Mouse (Mus musculus): Measurements from ENCODE around the gene Ncapd3. TPM values are rescaled to one million over a fixed set of nuclear protein-coding genes. Genes with fewer than 3 reads are reported as not detected.

The Ncapd3 gene
- polyA plus RNA-seq, 1 experiment from 2014 or later: 9.0 TPM

DNA sequence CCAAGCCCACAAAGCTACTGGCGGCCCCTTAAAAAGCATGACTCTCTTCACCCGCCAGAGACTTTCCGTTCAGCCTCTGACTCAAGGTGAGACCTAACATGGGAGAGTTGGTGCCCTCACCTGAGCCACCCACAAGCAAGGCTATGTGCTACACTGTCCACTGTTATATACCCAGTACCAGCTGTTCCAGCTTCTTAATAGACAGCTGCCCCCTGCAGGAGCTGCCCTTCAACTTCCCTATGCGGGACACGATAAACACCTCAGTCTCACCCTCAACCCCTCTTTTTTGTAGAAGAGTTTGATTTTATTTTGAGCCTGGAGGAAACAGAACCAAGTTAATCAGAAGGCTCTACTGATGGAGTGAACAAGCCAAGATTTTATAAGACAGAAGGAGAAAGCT is 23.1 kb upstream of the Ncapd3 start:
- peaks cover 78% of the 10 kb centered on the region for H3K36me3 ChIP-seq (ENCODE audit: control insufficient read depth, insufficient read depth)
- H3K27me3 ChIP-seq (replicated peaks; ENCODE audit: control insufficient read depth, insufficient read depth, low read length): no peaks in the 10 kb centered on the region
- TF ChIP-seq CTCF (IDR thresholded peaks at IDR 0.05; ENCODE audit: low read depth): 0 out of 2 replicates have a peak, but pooled peaks have one; percentile 10
- no peak overlapping the region for H3K9ac ChIP-seq (ENCODE audit: low read depth, low read length)
- no peak overlapping the region for H3K27ac ChIP-seq (ENCODE audit: low read depth, low read length)
- H3K4me2 ChIP-seq (replicated peaks; ENCODE audit: low read depth): no peak overlapping the region
- H3K4me1 ChIP-seq (replicated peaks; ENCODE audit: control insufficient read depth, insufficient read depth, low read length): no peaks in the 10 kb centered on the region
- H3K9me3 ChIP-seq (ENCODE audit: control insufficient read depth): no peaks in the 10 kb centered on the region
- 93% methylated on average over 5 of the region's 5 CpGs for WGBS
- H3K4me3 ChIP-seq (ENCODE audit: low read depth, low read length): no peak overlapping the region
- no peak for ATAC-seq

DNA sequence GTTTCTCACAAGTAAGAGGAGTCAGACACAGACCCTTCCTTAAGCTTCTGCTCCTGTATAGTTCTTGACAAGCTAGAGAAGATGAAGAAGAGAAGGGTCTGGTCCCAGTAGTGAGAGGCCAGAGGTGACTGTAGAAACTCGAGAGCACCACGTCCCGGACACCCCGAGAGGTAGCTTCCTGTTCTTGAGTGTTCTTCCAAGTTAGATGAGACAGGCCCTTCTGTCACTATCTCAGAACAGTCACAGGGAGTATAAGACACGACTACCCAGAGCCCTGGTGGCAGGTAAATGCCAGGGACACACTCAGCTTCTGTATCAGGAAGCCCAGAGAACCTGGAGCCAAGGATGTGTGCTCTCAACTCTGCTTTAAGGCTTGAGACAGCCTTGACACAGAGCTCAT is 20.7 kb upstream of the Ncapd3 start:
- H3K27me3 ChIP-seq (replicated peaks; ENCODE audit: control insufficient read depth, insufficient read depth, low read length): no peaks in the 10 kb centered on the region
- ATAC-seq: no peak
- H3K4me1 ChIP-seq (replicated peaks; ENCODE audit: control insufficient read depth, insufficient read depth, low read length): no peaks in the 10 kb centered on the region
- H3K4me3 ChIP-seq (ENCODE audit: low read depth, low read length): no peak overlapping the region
- no peak overlapping the region for H3K4me2 ChIP-seq (replicated peaks; ENCODE audit: low read depth)
- H3K36me3 ChIP-seq (ENCODE audit: control insufficient read depth, insufficient read depth): peaks cover 92% of the 10 kb centered on the region
- no peaks in the 10 kb centered on the region for H3K9me3 ChIP-seq (ENCODE audit: control insufficient read depth)
- no peak overlapping the region for H3K27ac ChIP-seq (ENCODE audit: low read depth, low read length)
- 76% methylated on average over 5 of the region's 5 CpGs for WGBS
- H3K9ac ChIP-seq (ENCODE audit: low read depth, low read length): no peak overlapping the region
- no peak for TF ChIP-seq CTCF (IDR thresholded peaks at IDR 0.05; ENCODE audit: low read depth)

DNA sequence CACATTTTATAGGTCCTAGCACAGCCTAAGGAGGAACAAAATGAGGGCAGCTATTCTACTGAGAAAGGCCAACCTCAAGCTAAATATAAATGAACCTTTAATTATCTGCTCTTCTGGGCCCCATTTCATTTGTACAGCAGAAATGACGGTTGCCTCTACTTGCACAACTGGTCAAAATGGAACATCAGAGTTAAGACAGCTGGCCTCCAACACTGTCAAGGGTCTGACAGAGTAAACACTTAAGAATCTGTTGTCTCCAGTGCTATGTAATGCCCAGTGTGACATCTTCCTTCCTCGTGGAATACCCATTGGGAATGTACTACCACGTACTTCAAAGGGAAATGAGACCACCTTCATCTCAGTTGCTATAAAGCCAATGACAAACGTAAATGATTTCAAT is 18.4 kb upstream of the Ncapd3 start:
- no peak overlapping the region for H3K4me2 ChIP-seq (replicated peaks; ENCODE audit: low read depth)
- H3K27me3 ChIP-seq (replicated peaks; ENCODE audit: control insufficient read depth, insufficient read depth, low read length): no peaks in the 10 kb centered on the region
- WGBS: 88% methylated on average over 4 of the region's 4 CpGs
- peaks cover 88% of the 10 kb centered on the region for H3K36me3 ChIP-seq (ENCODE audit: control insufficient read depth, insufficient read depth)
- ATAC-seq: no peak
- no peak overlapping the region for H3K27ac ChIP-seq (ENCODE audit: low read depth, low read length)
- no peaks in the 10 kb centered on the region for H3K4me1 ChIP-seq (replicated peaks; ENCODE audit: control insufficient read depth, insufficient read depth, low read length)
- no peak overlapping the region for H3K9ac ChIP-seq (ENCODE audit: low read depth, low read length)
- no peak for TF ChIP-seq CTCF (IDR thresholded peaks at IDR 0.05; ENCODE audit: low read depth)
- no peaks in the 10 kb centered on the region for H3K9me3 ChIP-seq (ENCODE audit: control insufficient read depth)
- no peak overlapping the region for H3K4me3 ChIP-seq (ENCODE audit: low read depth, low read length)

DNA sequence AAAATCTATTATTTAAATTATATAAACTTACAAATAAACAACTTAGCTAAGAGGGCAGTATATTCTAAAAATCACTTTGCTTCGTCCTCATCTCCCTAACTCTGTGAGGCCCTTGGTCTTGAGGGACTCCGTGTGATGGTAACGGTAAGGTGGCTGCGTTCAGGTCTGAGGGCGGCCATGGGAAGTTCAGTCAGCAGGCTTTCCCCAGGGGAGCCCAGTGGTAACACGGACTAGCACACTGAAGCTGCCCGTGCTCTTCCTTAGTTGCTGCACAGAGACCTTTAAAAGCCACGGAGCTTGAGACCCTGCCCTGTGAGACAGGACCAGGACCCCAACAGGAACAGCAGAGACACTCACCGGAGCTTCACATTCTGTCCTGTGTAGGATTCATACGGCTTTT is 11.0 kb upstream of the Ncapd3 start:
- Histone ChIP-seq H3K9me3 (ENCODE audit: control insufficient read depth) (no peaks in the 10 kb centered on the region), H3K27me3 (replicated peaks; ENCODE audit: control insufficient read depth, insufficient read depth, low read length) (no peaks in the 10 kb centered on the region), H3K4me1 (replicated peaks; ENCODE audit: control insufficient read depth, insufficient read depth, low read length) (no peaks in the 10 kb centered on the region), H3K9ac (ENCODE audit: low read depth, low read length) (no peak overlapping the region), H3K27ac (ENCODE audit: low read depth, low read length) (no peak overlapping the region), H3K4me2 (replicated peaks; ENCODE audit: low read depth) (no peak overlapping the region), H3K36me3 (ENCODE audit: control insufficient read depth, insufficient read depth) (peaks cover 45% of the 10 kb centered on the region), H3K4me3 (ENCODE audit: low read depth, low read length) (no peak overlapping the region)
- ATAC-seq: no peak
- TF ChIP-seq CTCF (IDR thresholded peaks at IDR 0.05; ENCODE audit: low read depth): no peak
- 93% methylated on average over 10 of the region's 10 CpGs for WGBS

DNA sequence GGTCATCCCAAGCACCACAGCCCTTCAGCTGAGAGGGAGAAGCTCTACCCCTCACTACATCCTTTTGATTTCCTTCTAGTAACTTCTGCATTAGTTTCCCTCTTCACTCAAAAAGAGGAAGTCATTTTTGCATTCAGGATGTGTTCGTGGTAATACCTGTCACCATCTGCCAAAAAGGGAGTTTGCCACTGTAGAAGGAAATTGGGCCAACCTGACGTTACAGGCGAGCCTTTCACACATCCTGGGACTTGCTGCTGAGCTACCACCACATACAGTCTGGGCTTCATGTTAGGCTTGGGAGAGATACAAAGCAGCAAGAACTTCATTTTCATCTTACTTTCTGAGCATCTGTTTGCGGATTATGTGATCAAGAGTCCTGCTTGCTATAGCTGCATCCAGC is 6.3 kb upstream of the Ncapd3 start:
- H3K9ac ChIP-seq (ENCODE audit: low read depth, low read length): no peak overlapping the region
- no peak overlapping the region for H3K27ac ChIP-seq (ENCODE audit: low read depth, low read length)
- peaks cover 9% of the 10 kb centered on the region; the same call in 1 of the 2 replicates for H3K36me3 ChIP-seq (ENCODE audit: control insufficient read depth, insufficient read depth)
- no peak overlapping the region for H3K4me2 ChIP-seq (replicated peaks; ENCODE audit: low read depth)
- TF ChIP-seq CTCF (IDR thresholded peaks at IDR 0.05; ENCODE audit: low read depth): no peak
- no peaks in the 10 kb centered on the region for H3K9me3 ChIP-seq (ENCODE audit: control insufficient read depth)
- 81% methylated on average over 4 of the region's 4 CpGs for whole genome bisulfite sequencing
- H3K27me3 ChIP-seq (replicated peaks; ENCODE audit: control insufficient read depth, insufficient read depth, low read length): no peaks in the 10 kb centered on the region
- ATAC-seq: no peak
- H3K4me3 ChIP-seq (ENCODE audit: low read depth, low read length): no peak overlapping the region
- peaks cover 5% of the 10 kb centered on the region; the same call in 1 of the 2 replicates for H3K4me1 ChIP-seq (replicated peaks; ENCODE audit: control insufficient read depth, insufficient read depth, low read length)

DNA sequence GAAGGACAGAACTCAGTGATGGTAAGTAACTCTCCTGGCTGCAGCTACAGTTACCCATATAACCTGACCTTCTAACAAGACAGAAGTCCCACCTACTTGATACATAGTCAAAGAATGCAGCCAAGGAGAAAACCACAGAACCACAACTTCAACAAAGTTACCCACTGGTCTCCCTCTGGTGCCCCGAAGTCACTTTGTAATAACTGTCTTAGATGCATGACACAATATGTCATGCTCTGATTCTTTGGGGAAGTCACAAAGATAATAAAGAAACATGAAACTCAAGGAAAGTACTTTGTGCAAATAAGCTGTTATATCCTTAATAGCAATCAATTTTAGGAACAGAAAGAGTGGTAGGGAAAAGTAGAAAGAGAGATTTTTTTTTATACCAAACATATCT is 3.3 kb upstream of the Ncapd3 start:
- H3K9me3 ChIP-seq (ENCODE audit: control insufficient read depth): no peaks in the 10 kb centered on the region
- H3K36me3 ChIP-seq (ENCODE audit: control insufficient read depth, insufficient read depth): no peaks in the 10 kb centered on the region
- H3K9ac ChIP-seq (ENCODE audit: low read depth, low read length): no peak overlapping the region
- no peak for ATAC-seq
- H3K27ac ChIP-seq (ENCODE audit: low read depth, low read length): no peak overlapping the region
- no peak for TF ChIP-seq CTCF (IDR thresholded peaks at IDR 0.05; ENCODE audit: low read depth)
- H3K4me3 ChIP-seq (ENCODE audit: low read depth, low read length): no peak overlapping the region
- peak overlapping the region; percentile 21; the same call in 1 of the 2 replicates for H3K4me2 ChIP-seq (replicated peaks; ENCODE audit: low read depth)
- no peaks in the 10 kb centered on the region for H3K27me3 ChIP-seq (replicated peaks; ENCODE audit: control insufficient read depth, insufficient read depth, low read length)
- H3K4me1 ChIP-seq (replicated peaks; ENCODE audit: control insufficient read depth, insufficient read depth, low read length): peaks cover 5% of the 10 kb centered on the region; the same call in 1 of the 2 replicates
- WGBS: 54% methylated on average over 1 of the region's 1 CpGs
